ENCODE assay signal across 8 mouse cellular contexts in genomic region chr12:23189546-23189945, GRCm38 (mm10).
DNase-seq lines count a peak whose midpoint lies in the region; ATAC-seq and TF ChIP-seq lines count a peak whose summit lies in the region.
"Not testable (repeated sequence)": the region's sequence is repeated elsewhere in the genome, so short reads cannot be mapped to it uniquely, and the experiment has no call there.

No protein-coding gene starts in this region.

- peak; percentile 76 for ATAC-seq in forebrain, embryonic 12.5 days (ENCODE audit: low FRiP score)
- peak; percentile 84 for ATAC-seq in heart, embryonic 15.5 days (replicated peaks; ENCODE audit: insufficient number of reproducible peaks, insufficient read depth, low FRiP score, low read depth)
- ATAC-seq in intestine, postnatal 0 days, result peak; percentile 74
- peak; percentile 90 for ATAC-seq in limb, embryonic 13.5 days (ENCODE audit: low FRiP score, low read depth)

- peak overlapping the region; percentile 48; the same call in 1 of the 2 replicates for H3K9ac ChIP-seq in forebrain, embryonic 12.5 days
- peak overlapping the region; percentile 50 for H3K9ac ChIP-seq in heart, embryonic 15.5 days
- H3K9ac ChIP-seq in intestine, postnatal 0 days (ENCODE audit: low read depth, low read length), result not testable (repeated sequence)
- peak overlapping the region; percentile 72 for H3K9ac ChIP-seq in limb, embryonic 13.5 days

- not testable (repeated sequence) for H3K36me3 ChIP-seq in forebrain, embryonic 12.5 days (replicated peaks); heart, embryonic 15.5 days; intestine, postnatal 0 days (ENCODE audit: control insufficient read depth, insufficient read depth); limb, embryonic 13.5 days; midbrain, embryonic 10.5 days

- H3K4me3 ChIP-seq in forebrain, embryonic 12.5 days (replicated peaks), result peak overlapping the region; percentile 44
- H3K4me3 ChIP-seq in heart, embryonic 15.5 days, result peak overlapping the region; percentile 56
- peak overlapping the region; percentile 37 for H3K4me3 ChIP-seq in intestine, postnatal 0 days (ENCODE audit: low read depth, low read length)
- H3K4me3 ChIP-seq in limb, embryonic 13.5 days, result peak overlapping the region; percentile 55
- H3K4me3 ChIP-seq in midbrain, embryonic 10.5 days, result peak overlapping the region; percentile 60

- H3K4me2 ChIP-seq in forebrain, embryonic 12.5 days, result peak overlapping the region; percentile 50
- H3K4me2 ChIP-seq in heart, embryonic 15.5 days, result peak overlapping the region; percentile 68
- peak overlapping the region; percentile 70 for H3K4me2 ChIP-seq in intestine, postnatal 0 days (replicated peaks; ENCODE audit: low read depth)
- H3K4me2 ChIP-seq in limb, embryonic 13.5 days (replicated peaks), result peak overlapping the region; percentile 60

- H3K27ac ChIP-seq in forebrain, embryonic 12.5 days; heart, embryonic 15.5 days; intestine, postnatal 0 days (ENCODE audit: low read depth, low read length); limb, embryonic 13.5 days: not testable (repeated sequence)
- peak overlapping the region; percentile 80 for H3K27ac ChIP-seq in midbrain, embryonic 10.5 days (replicated peaks)

- not testable (repeated sequence) for TF ChIP-seq CTCF in intestine, postnatal 0 days (IDR thresholded peaks at IDR 0.05; ENCODE audit: low read depth)

- not testable (repeated sequence) for H3K4me1 ChIP-seq in forebrain, embryonic 12.5 days; heart, embryonic 15.5 days (replicated peaks); intestine, postnatal 0 days (replicated peaks; ENCODE audit: control insufficient read depth, insufficient read depth, low read length); limb, embryonic 13.5 days; midbrain, embryonic 10.5 days

- H3K9me3 ChIP-seq in forebrain, embryonic 12.5 days; heart, embryonic 15.5 days (replicated peaks); intestine, postnatal 0 days (ENCODE audit: control insufficient read depth); limb, embryonic 13.5 days: not testable (repeated sequence)
- peaks cover 21% of the 10 kb centered on the region for H3K9me3 ChIP-seq in midbrain, embryonic 10.5 days (replicated peaks)

- peak; percentile 11 for DNase-seq in 3134 (ENCODE audit: extremely low read depth, insufficient read length, low spot score)
- DNase-seq in adrenal gland, postnatal 25 days, result peak; percentile 60
- DNase-seq in midbrain, embryonic 10.5 days (ENCODE audit: low spot score), result peak; percentile 64
- peak; percentile 26 to 36 for DNase-seq in right cerebral cortex, postnatal 10 days (ENCODE audit: low spot score in 2 of 2)

- H3K27me3 ChIP-seq in forebrain, embryonic 12.5 days; heart, embryonic 15.5 days; intestine, postnatal 0 days (replicated peaks; ENCODE audit: control insufficient read depth, insufficient read depth, low read length); limb, embryonic 13.5 days; midbrain, embryonic 10.5 days (ENCODE audit: low read depth, poor library complexity, severe bottlenecking): not testable (repeated sequence)

- 2% methylated on average over 31 of the region's 42 CpGs for WGBS in forebrain, embryonic 12.5 days
- WGBS in heart, embryonic 15.5 days, result under 1% methylated on average over 31 of the region's 42 CpGs
- WGBS in intestine, postnatal 0 days, result 2% methylated on average over 42 of the region's 42 CpGs
- 0% methylated on average over 39 of the region's 42 CpGs for WGBS in limb, embryonic 13.5 days
- WGBS in midbrain, embryonic 10.5 days, result 2% methylated on average over 36 of the region's 42 CpGs

Comparison
In these comparisons a context has a peak if more than half of its experiments do, and no peak if none do; other contexts are left out.
1. DNase-seq: peak in every context shown above with its lines; median percentile 64 in midbrain, embryonic 10.5 days; 60 in adrenal gland, postnatal 25 days; 31 in right cerebral cortex, postnatal 10 days; 11 in 3134.